Mouse (Mus musculus): ENCODE data around the gene Igsf9b.

Igsf9b gene

GRCm38 (mm10) chr9:27331538-27331937 lies 32.5 kb downstream of the Igsf9b start:
- no peak for DNase-seq (ENCODE audit: low spot score)

GRCm38 (mm10) chr9:27334895-27335294 lies 35.9 kb downstream of the Igsf9b start:
- no peak for DNase-seq (ENCODE audit: low spot score)

GRCm38 (mm10) chr9:27336962-27337636 lies 38.1 kb downstream of the Igsf9b start:
- DNase-seq (ENCODE audit: low spot score), result no peak

GRCm38 (mm10) chr9:27339168-27339567 lies 40.2 kb downstream of the Igsf9b start:
- DNase-seq (ENCODE audit: low spot score), result no peak

GRCm38 (mm10) chr9:27346541-27347269 lies 47.7 kb downstream of the Igsf9b start:
- peak; percentile 21 for DNase-seq (ENCODE audit: low spot score)

GRCm38 (mm10) chr9:27353082-27353481 lies 54.1 kb downstream of the Igsf9b start:
- DNase-seq (ENCODE audit: low spot score), result no peak

GRCm38 (mm10) chr9:27357893-27358292 lies 58.9 kb downstream of the Igsf9b start:
- no peak for DNase-seq (ENCODE audit: low spot score)

- DNase-seq (ENCODE audit: low spot score), result peak; percentile 59
Observed at GRCm38 (mm10) chr9:27367231-27367630, 68.2 kb downstream of the Igsf9b start.

- no peak for DNase-seq (ENCODE audit: low spot score)
Observed at GRCm38 (mm10) chr9:27369108-27369507, 70.1 kb downstream of the Igsf9b start.

GRCm38 (mm10) chr9:27375746-27376145 lies 76.7 kb downstream of the Igsf9b start:
- DNase-seq (ENCODE audit: low spot score), result no peak

- no peak for DNase-seq (ENCODE audit: low spot score)
Observed at GRCm38 (mm10) chr9:27386951-27387350, 87.9 kb downstream of the Igsf9b start.

GRCm38 (mm10) chr9:27396500-27396899 lies 97.5 kb downstream of the Igsf9b start, which contains the start of gene Spata19:
TSS of gene Spata19 (plus strand) at chr9:27396800.
- DNase-seq (ENCODE audit: low spot score), result no peak

GRCm38 (mm10) chr9:27401169-27401568 lies 102.2 kb downstream of the Igsf9b start:
- no peak for DNase-seq (ENCODE audit: low spot score)

All from embryo, embryonic 10.5 days (tissue).